Mouse (Mus musculus) c-Kit-negative CD71-positive TER-119-positive erythroid progenitor cells, embryonic 14.5 days (primary cell): ENCODE measurements around the gene Arl10.
A peak's percentile ranks its signal among the peaks of the same experiment; 100 is the strongest.

Source experiments
- DNase-seq: peaks from one replicate; pipeline ENCODE4 v3.0.0-alpha.2; 2013; ENCODE audit warnings: low read depth, low spot score

Gene Arl10

DNA sequence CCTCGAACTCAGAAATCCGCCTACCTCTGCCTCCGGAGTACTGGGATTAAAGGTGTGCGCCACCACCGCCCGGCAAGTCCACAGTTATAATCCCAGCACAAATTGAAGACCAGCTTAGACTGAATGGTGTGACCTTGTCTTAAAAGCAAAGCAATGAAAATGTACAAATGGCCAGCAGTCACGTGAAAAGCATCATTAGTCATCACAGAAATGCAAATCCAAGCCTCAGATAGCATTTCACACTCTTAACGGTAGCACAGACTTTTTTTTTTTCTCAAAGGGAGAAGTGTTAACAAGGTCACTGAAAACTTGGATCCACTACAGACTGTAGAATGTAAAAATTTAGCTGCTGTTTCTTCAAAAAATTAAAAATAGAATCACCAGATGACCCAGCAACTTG lies 41.5 kb downstream of the Arl10 start:
- DNase-seq = no peak

DNA sequence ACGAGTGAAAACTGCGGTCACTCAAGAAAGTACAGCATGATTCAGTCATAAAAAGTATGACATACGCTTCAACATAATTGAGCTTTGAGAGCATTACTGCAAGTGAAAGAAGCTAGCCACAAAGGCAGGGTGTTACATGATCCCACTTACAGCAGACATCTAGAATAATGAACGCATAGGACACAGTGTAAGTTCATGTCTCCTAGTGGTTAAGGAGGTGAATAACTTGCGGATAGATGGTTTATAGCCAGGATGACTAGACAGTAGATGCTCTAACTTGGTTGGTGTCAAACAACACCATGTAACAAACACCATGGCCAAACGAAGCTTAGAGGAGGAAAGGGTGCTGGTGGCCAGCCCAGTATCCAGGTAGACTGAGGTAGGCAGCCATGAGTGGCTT lies 42.2 kb downstream of the Arl10 start:
- DNase-seq = no peak

DNA sequence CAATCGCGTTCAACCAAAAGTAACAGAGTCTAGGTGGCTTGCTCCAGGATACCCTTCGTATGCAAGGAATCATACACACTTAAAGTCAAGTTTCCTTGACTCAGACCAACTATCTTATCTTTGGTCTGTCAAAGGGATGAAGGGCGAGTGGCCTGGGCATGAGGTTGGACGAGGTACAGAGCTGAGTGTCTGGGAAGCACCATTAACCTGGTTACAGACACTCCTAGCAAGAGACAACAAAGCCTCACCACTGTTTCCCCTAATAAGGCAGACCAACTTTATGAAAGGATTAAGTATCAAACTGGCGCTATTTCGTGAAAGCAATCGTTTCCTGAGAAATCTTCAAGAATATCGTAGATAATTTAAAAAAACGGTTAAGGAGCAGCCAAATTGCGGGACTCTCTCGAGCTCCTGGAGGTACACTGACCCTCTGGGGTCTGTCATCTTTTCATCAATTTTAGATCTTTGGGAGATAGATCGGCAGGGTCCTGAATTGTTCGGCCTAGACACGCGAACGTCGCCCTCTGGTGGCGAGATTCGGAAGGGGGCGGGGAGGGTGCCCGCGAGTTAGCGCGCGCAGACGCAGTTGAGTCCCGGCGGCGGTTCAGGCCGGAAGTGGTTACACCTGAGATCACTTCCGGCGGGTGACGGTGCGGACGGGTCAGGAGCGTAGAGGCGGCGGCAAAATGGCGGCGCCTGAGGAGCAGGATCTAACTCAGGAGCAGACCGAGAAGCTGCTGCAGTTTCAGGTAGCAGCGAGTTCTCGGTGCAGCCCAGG lies 46.5 kb downstream of the Arl10 start, which contains the start of gene Faf2:
TSS of gene Faf2 (plus strand) at position 630 of the 778 bp plus-strand sequence.
- peak; percentile 91 for DNase-seq

DNA sequence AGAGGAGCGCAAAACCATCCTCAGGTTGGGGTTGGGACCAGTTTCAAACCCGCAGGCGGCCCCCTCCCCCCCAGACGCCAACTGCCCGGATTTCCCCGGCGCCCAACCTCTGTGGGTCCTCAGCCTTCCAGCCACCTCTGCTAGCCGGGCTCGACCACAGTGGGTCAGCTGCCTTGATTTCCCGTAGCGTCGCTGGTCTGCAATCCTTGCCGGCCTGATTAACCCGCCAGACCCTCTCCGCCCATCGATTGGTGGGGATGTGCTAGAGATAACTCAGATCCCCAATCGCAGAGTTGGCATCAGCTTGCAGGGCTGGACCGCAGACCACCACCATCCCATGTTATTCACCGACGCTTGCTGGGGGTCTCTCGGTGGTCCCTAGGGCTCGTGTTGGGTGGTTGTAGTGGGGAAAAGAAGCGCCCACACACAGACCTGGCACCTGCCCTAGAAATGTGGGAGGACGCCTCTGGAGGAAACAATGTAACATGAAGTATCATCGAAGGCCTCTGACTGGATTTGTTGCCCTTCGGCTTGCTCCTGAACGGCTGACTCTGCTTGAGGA lies 47.2 kb downstream of the Arl10 start:
- no peak for DNase-seq

DNA sequence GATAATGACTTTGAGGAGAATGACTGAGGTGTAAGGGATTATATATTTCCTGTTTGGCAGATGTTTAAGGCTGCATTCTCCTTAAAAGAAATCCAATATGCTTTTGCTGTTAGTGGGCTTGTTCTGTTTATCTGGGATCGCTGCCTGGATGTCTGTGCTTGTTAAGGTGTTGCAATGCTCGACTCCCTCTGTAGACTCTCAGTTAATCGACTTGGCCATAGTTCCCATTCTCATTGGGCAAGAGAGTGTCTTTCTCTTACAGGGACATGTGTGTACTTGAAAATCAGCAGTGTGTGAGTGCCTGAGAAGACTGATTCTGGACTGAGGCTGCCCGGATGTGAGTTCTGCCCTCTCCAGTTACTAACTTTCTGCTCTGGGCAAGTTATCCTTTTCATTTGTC lies 54.3 kb downstream of the Arl10 start:
- no peak for DNase-seq
